Mouse (Mus musculus) intestine, embryonic 16.5 days (tissue): ENCODE data around the gene Gpr19. TPM values are rescaled to one million over a fixed set of nuclear protein-coding genes. Genes with fewer than 3 reads are reported as not detected.

Experiments
- ATAC-seq: fragments of 200-750 bp; cut with Nextera tagmentation; 2 replicates; pipeline ENCODE4 v1.8.0; 2017; ENCODE audit warnings: moderate TSS enrichment, moderate library complexity
- H3K27ac ChIP-seq: fragments of 300-500 bp; sonication (generic); 2 replicates; pipeline ENCODE4 v1.5.1; 2014; ENCODE audit warnings: mild to moderate bottlenecking, low read length
- H3K27me3 ChIP-seq: fragments of 300-500 bp; sonication (generic); replicated peaks from 2 replicates; pipeline ENCODE4 v1.6.1; 2014; ENCODE audit warnings: low read length, control low read depth, mixed read lengths; ENCODE audit not compliant: control insufficient read depth, insufficient read depth
- H3K36me3 ChIP-seq: fragments of 300-500 bp; sonication (generic); 2 replicates; pipeline ENCODE4 v1.6.1; 2014; ENCODE audit warnings: low read length, control low read depth; ENCODE audit not compliant: control insufficient read depth, insufficient read depth
- H3K4me1 ChIP-seq: fragments of 300-500 bp; sonication (generic); 2 replicates; pipeline ENCODE4 v1.6.1; 2014; ENCODE audit warnings: low read length, control low read depth, mixed read lengths; ENCODE audit not compliant: control insufficient read depth, insufficient read depth
- H3K4me2 ChIP-seq: fragments of 300-500 bp; sonication (generic); 2 replicates; pipeline ENCODE4 v1.6.1; 2014; ENCODE audit warnings: low read depth, low read length, control low read depth
- H3K4me3 ChIP-seq: fragments of 300-500 bp; sonication (generic); 2 replicates; pipeline ENCODE4 v1.5.1; 2014; ENCODE audit warnings: mild to moderate bottlenecking, low read length
- H3K9ac ChIP-seq: fragments of 300-500 bp; sonication (generic); 2 replicates; pipeline ENCODE4 v1.6.1; 2014; ENCODE audit warnings: low read depth, low read length
- H3K9me3 ChIP-seq: fragments of 300-500 bp; sonication (generic); 2 replicates; pipeline ENCODE4 v1.6.1; 2016; ENCODE audit warnings: low read length, control low read depth; ENCODE audit not compliant: control insufficient read depth
- WGBS: fragments of 180-500 bp; shearing (Covaris S2); extraction: QIAGEN DNeasy Blood & Tissue Kit; methylation state at CpG from one replicate; pipeline ENCODE4 v1.1.7; 2014; 5-methylcytosine and 5-hydroxymethylcytosine counted together
- polyA plus RNA-seq: library from polyadenylated mRNA; unstranded; fragments of >200 nt; fragmentation: Nextera tagmentation; extraction: Ambion mirVana; gene quantifications from 2 replicates; pipeline ENCODE4 v1.2.1, GENCODE M21; 2015

Gpr19 gene
- polyA plus RNA-seq, 1 experiment from 2014 or later = 9.5 TPM

DNA sequence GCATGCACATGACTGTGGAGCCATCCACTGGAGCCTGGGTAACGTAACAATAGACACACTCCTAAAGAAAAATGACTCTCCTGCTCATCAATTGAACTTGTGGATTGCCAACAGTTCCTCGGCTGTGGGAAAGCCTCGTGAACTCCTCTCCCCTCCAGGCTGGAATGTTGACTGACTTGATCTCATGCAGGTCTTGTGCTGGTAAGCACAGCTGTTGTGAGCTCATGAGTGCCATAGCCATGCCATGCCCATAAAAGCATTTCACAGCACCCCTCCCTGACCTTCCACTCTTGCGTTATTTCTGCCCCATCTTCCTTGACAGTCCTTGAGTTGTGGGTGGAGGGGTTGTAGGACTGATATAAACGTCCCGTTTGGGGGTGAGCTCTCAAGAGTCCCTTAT, 78.0 kb downstream of the Gpr19 start:
- Histone ChIP-seq H3K27ac (no peak overlapping the region), H3K4me3 (no peak overlapping the region), H3K4me2 (no peak overlapping the region), H3K9ac (no peak overlapping the region), H3K4me1 (no peaks in the 10 kb centered on the region), H3K27me3 (no peaks in the 10 kb centered on the region), H3K9me3 (no peaks in the 10 kb centered on the region), H3K36me3 (no peaks in the 10 kb centered on the region)
- no peak for ATAC-seq
- WGBS = 52% methylated on average over 6 of the region's 6 CpGs

DNA sequence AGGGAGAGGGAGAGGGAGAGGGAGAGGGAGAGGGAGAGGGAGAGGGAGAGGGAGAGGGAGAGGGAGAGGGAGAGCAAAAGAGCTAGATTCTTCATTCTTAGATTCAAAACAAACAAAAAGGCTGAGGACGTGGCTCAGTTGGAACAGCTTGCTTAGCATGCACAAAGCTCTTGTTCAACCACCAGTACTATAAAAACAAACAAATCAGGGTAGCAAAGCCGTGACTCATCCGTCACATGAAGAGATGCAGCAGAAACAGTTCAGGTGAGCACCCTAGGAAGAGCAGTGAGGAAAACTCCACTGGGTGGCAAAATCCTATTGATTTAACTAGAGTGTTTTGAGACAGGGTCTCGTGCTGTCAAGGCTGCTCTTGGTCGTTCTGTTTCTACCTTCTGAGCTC, 78.6 kb downstream of the Gpr19 start:
- no peak overlapping the region for H3K4me2 ChIP-seq
- no peak overlapping the region for H3K9ac ChIP-seq
- H3K4me1 ChIP-seq = no peaks in the 10 kb centered on the region
- 42% methylated on average over 5 of the region's 5 CpGs for WGBS
- no peaks in the 10 kb centered on the region for H3K36me3 ChIP-seq
- no peak overlapping the region for H3K27ac ChIP-seq
- no peaks in the 10 kb centered on the region for H3K9me3 ChIP-seq
- H3K4me3 ChIP-seq = no peak overlapping the region
- no peak for ATAC-seq
- no peaks in the 10 kb centered on the region for H3K27me3 ChIP-seq

Other genes with a start within 250 kb of the Gpr19 start
- 11.1 and 11.9 TPM in 2 replicates for gene Dusp16, start 106.0 kb downstream of the Gpr19 start, polyA plus RNA-seq
- 3.3 and 3.6 TPM in 2 replicates for gene Crebl2, start 68.4 kb downstream of the Gpr19 start, polyA plus RNA-seq
- gene Cdkn1b, start 21.8 kb upstream of the Gpr19 start, polyA plus RNA-seq = 10.6 and 12.4 TPM in 2 replicates
- gene Apold1, start 83.1 kb upstream of the Gpr19 start, polyA plus RNA-seq = 2.8 and 3.5 TPM in 2 replicates
- gene Ddx47, start 113.0 kb upstream of the Gpr19 start, polyA plus RNA-seq = 82.3 and 95.1 TPM in 2 replicates
- 8.3 and 10.8 TPM in 2 replicates for gene Gprc5a, start 167.1 kb upstream of the Gpr19 start, polyA plus RNA-seq
- 0.10 TPM in 2 replicates for gene Gprc5d, start 219.7 kb upstream of the Gpr19 start, polyA plus RNA-seq